Mouse (Mus musculus): ENCODE data around the gene Gm21985.

- TF ChIP-seq CTCF (IDR thresholded peaks at IDR 0.05; ENCODE audit: low read depth, low read length), result no peak
- no peak for TF ChIP-seq POLR2A (IDR thresholded peaks at IDR 0.05; ENCODE audit: extremely low read depth, insufficient read depth, low read length)
Observed at GRCm38 (mm10) chr2:112430403-112430802, 164.3 kb downstream of the Gm21985 start.
